In genomic region chr8:71717096-71717495, GRCm38 (mm10) we compare ENCODE assay signal across 24 mouse cellular contexts. TPM values are rescaled to one million over a fixed set of nuclear protein-coding genes. Genes with fewer than 3 reads are reported as not detected.
A peak's percentile ranks its signal among the peaks of the same experiment; 100 is the strongest.
DNase-seq lines count a peak whose midpoint lies in the region; ATAC-seq and TF ChIP-seq lines count a peak whose summit lies in the region.
"Had no signal": no experiment of that assay in that cellular context is flagged by ENCODE, and none has a peak within 500 bp of the region (broad histone marks: within the 10 kb centered on the region; RNA-seq: fewer than 3 reads in every experiment).

No protein-coding gene starts in this region.

- H3K36me3 ChIP-seq in kidney, adult 2 months (ENCODE audit: control insufficient read depth, insufficient read depth, low read length), result no peaks in the 10 kb centered on the region
- no peaks in the 10 kb centered on the region for H3K36me3 ChIP-seq in kidney, embryonic 14.5 days (ENCODE audit: control insufficient read depth, insufficient read depth, low read length)
- no peaks in the 10 kb centered on the region for H3K36me3 ChIP-seq in lung, embryonic 16.5 days (ENCODE audit: control insufficient read depth, insufficient read depth, low read length)
- H3K36me3 ChIP-seq: embryonic facial prominence, embryonic 13.5 days; stomach, embryonic 15.5 days had no signal

- H3K4me3 ChIP-seq in kidney, adult 2 months (ENCODE audit: insufficient read depth, low read depth, low read length), result no peak overlapping the region
- H3K4me3 ChIP-seq in kidney, embryonic 14.5 days (ENCODE audit: low read length), result no peak overlapping the region
- H3K4me3 ChIP-seq in lung, embryonic 16.5 days (ENCODE audit: low read length), result no peak overlapping the region
- H3K4me3 ChIP-seq: embryonic facial prominence, embryonic 13.5 days; erythroblast, embryonic 14.5 days; forebrain, embryonic 12.5 days; neural tube, embryonic 12.5 days; stomach, embryonic 15.5 days had no signal

- TF ChIP-seq POLR2A in kidney, adult 2 months (IDR thresholded peaks at IDR 0.05; ENCODE audit: low read depth, low read length), result no peak

- WGBS in kidney, adult 2 months, result 59% methylated on average over 12 of the region's 12 CpGs
- WGBS in kidney, embryonic 14.5 days, result 89% methylated on average over 12 of the region's 12 CpGs
- 67% methylated on average over 12 of the region's 12 CpGs for whole genome bisulfite sequencing in lung, embryonic 16.5 days

- H3K9me3 ChIP-seq in kidney, embryonic 14.5 days (ENCODE audit: control insufficient read depth, low read length), result no peaks in the 10 kb centered on the region
- H3K9me3 ChIP-seq in lung, embryonic 16.5 days (ENCODE audit: control insufficient read depth, low read length), result no peaks in the 10 kb centered on the region
- H3K9me3 ChIP-seq: embryonic facial prominence, embryonic 13.5 days; forebrain, embryonic 12.5 days; neural tube, embryonic 12.5 days; stomach, embryonic 15.5 days had no signal

- DNase-seq in cerebellum, adult 9-10 months, result peak; percentile 16
- no peak for DNase-seq in cerebellum, adult 11 months
- peak; percentile 18 for DNase-seq in kidney, adult 2 months
- DNase-seq in lung, postnatal 10 days, result no peak
- DNase-seq in thymus, postnatal 4 days, result peak; percentile 5
- DNase-seq in thymus, postnatal 0 days (ENCODE audit: low spot score), result no peak
- DNase-seq: cerebellum, adult 11-12 months; cerebellum, postnatal 36 days; embryo, embryonic 11 days; gastrocnemius, postnatal 36 days; kidney, adult 18-20 months; kidney, postnatal 4 days; midbrain, embryonic 14.5 days; thymus, adult 2 months had no signal

- no peak overlapping the region for H3K4me2 ChIP-seq in kidney, embryonic 14.5 days (replicated peaks; ENCODE audit: low read depth, low read length)
- no peak overlapping the region for H3K4me2 ChIP-seq in lung, embryonic 16.5 days (ENCODE audit: low read depth, low read length)
- H3K4me2 ChIP-seq: embryonic facial prominence, embryonic 13.5 days; forebrain, embryonic 12.5 days; neural tube, embryonic 12.5 days; stomach, embryonic 15.5 days had no signal

- TF ChIP-seq CTCF in kidney, adult 2 months (conservative IDR thresholded peaks at IDR 0.05; ENCODE audit: insufficient read depth, insufficient read length, low read depth, low read length), result no peak

- no peak for ATAC-seq in kidney, embryonic 14.5 days (ENCODE audit: low FRiP score, low TSS enrichment)
- ATAC-seq in lung, embryonic 16.5 days (ENCODE audit: low read depth), result peak; percentile 6; the same call in 1 of the 2 replicates
- ATAC-seq: hindbrain, postnatal 0 days; lung, postnatal 0 days had no signal

- H3K27me3 ChIP-seq in kidney, adult 2 months (replicated peaks; ENCODE audit: control insufficient read depth, insufficient read depth, low read length), result no peaks in the 10 kb centered on the region
- H3K27me3 ChIP-seq in kidney, embryonic 14.5 days (ENCODE audit: control insufficient read depth, insufficient read depth, low read length), result no peaks in the 10 kb centered on the region; the same call in 1 of the 2 replicates
- no peaks in the 10 kb centered on the region for H3K27me3 ChIP-seq in lung, embryonic 16.5 days (ENCODE audit: control insufficient read depth, insufficient read depth, low read depth, low read length)
- H3K27me3 ChIP-seq: forebrain, embryonic 12.5 days; neural tube, embryonic 12.5 days; stomach, embryonic 15.5 days had no signal

- no peak overlapping the region for H3K9ac ChIP-seq in kidney, embryonic 14.5 days (ENCODE audit: low read depth, low read length)
- H3K9ac ChIP-seq in lung, embryonic 16.5 days (ENCODE audit: low read length), result no peak overlapping the region
- H3K9ac ChIP-seq: embryonic facial prominence, embryonic 13.5 days; forebrain, embryonic 12.5 days; liver, embryonic 14.5 days; neural tube, embryonic 12.5 days; stomach, embryonic 15.5 days had no signal

- H3K27ac ChIP-seq in kidney, adult 2 months (ENCODE audit: insufficient read depth, low read depth, low read length), result no peak overlapping the region
- no peak overlapping the region for H3K27ac ChIP-seq in kidney, embryonic 14.5 days (ENCODE audit: low read depth, low read length)
- no peak overlapping the region for H3K27ac ChIP-seq in lung, embryonic 16.5 days (ENCODE audit: low read length)
- H3K27ac ChIP-seq: embryonic facial prominence, embryonic 13.5 days; forebrain, embryonic 12.5 days; hindbrain, postnatal 0 days; liver, embryonic 14.5 days; neural tube, embryonic 12.5 days; stomach, embryonic 15.5 days had no signal

- no peaks in the 10 kb centered on the region for H3K4me1 ChIP-seq in kidney, adult 2 months (ENCODE audit: control insufficient read depth, insufficient read depth, low read length)
- H3K4me1 ChIP-seq in kidney, embryonic 14.5 days (ENCODE audit: control insufficient read depth, insufficient read depth, low read length), result no peaks in the 10 kb centered on the region
- H3K4me1 ChIP-seq in lung, embryonic 16.5 days (replicated peaks; ENCODE audit: control insufficient read depth, insufficient read depth, low read length), result no peaks in the 10 kb centered on the region

RNA-seq across cellular contexts. Expression of gene Fcho1, which starts 8.4 kb away (rescaled TPM):
- polyA plus RNA-seq in kidney, adult 2 months (2012; rRNA removed), result 4.2 and 9.5 TPM in 2 replicates
- polyA plus RNA-seq in kidney, embryonic 14.5 days (2014; fragmentation: Nextera tagmentation; extraction: Ambion mirVana), result 5.5 and 6.5 TPM in 2 replicates
- 6.5 and 8.0 TPM in 2 replicates for polyA plus RNA-seq in lung, embryonic 16.5 days (2015; fragmentation: Nextera tagmentation; extraction: Ambion mirVana)
- polyA plus RNA-seq in thymus, postnatal 0 days (2015; fragmentation: Nextera tagmentation; extraction: Ambion mirVana), result 123 and 127 TPM in 2 replicates

RNA-seq across cellular contexts. Expression of gene B3gnt3, which starts 15.5 kb away (rescaled TPM):
- polyA plus RNA-seq in kidney, adult 2 months (2012; rRNA removed), result 5.5 and 5.9 TPM in 2 replicates
- 1.1 and 1.6 TPM in 2 replicates for polyA plus RNA-seq in kidney, embryonic 14.5 days (2014; fragmentation: Nextera tagmentation; extraction: Ambion mirVana)
- polyA plus RNA-seq in lung, embryonic 16.5 days (2015; fragmentation: Nextera tagmentation; extraction: Ambion mirVana), result 4.4 and 4.6 TPM in 2 replicates
- 2.1 and 2.7 TPM in 2 replicates for polyA plus RNA-seq in thymus, postnatal 0 days (2015; fragmentation: Nextera tagmentation; extraction: Ambion mirVana)

RNA-seq across cellular contexts. Expression of gene Insl3, which starts 28.1 kb away (rescaled TPM):
- 14.5 and 17.8 TPM in 2 replicates for polyA plus RNA-seq in kidney, adult 2 months (2012; rRNA removed)
- 1.2 TPM in 1 of 2 replicates, not detected in the other for polyA plus RNA-seq in kidney, embryonic 14.5 days (2014; fragmentation: Nextera tagmentation; extraction: Ambion mirVana)
- 1.4 and 1.5 TPM in 2 replicates for polyA plus RNA-seq in lung, embryonic 16.5 days (2015; fragmentation: Nextera tagmentation; extraction: Ambion mirVana)
- 3.7 and 6.7 TPM in 2 replicates for polyA plus RNA-seq in thymus, postnatal 0 days (2015; fragmentation: Nextera tagmentation; extraction: Ambion mirVana)
- polyA plus RNA-seq: forebrain, embryonic 12.5 days; midbrain, embryonic 14.5 days; neural tube, embryonic 12.5 days had no signal

RNA-seq across cellular contexts. Expression of gene Jak3, which starts 41.0 kb away (rescaled TPM):
- 15.1 and 16.5 TPM in 2 replicates for polyA plus RNA-seq in kidney, adult 2 months (2012; rRNA removed)
- 3.0 and 5.2 TPM in 2 replicates for polyA plus RNA-seq in kidney, embryonic 14.5 days (2014; fragmentation: Nextera tagmentation; extraction: Ambion mirVana)
- 8.9 and 9.1 TPM in 2 replicates for polyA plus RNA-seq in lung, embryonic 16.5 days (2015; fragmentation: Nextera tagmentation; extraction: Ambion mirVana)
- 17.0 and 20.3 TPM in 2 replicates for polyA plus RNA-seq in thymus, postnatal 0 days (2015; fragmentation: Nextera tagmentation; extraction: Ambion mirVana)

RNA-seq across cellular contexts. Expression of gene Unc13a, which starts 45.5 kb away (rescaled TPM):
- polyA plus RNA-seq in kidney, adult 2 months (2012; rRNA removed), result 1.3 and 2.1 TPM in 2 replicates
- 0.50 and 0.53 TPM in 2 replicates for polyA plus RNA-seq in kidney, embryonic 14.5 days (2014; fragmentation: Nextera tagmentation; extraction: Ambion mirVana)
- polyA plus RNA-seq in lung, embryonic 16.5 days (2015; fragmentation: Nextera tagmentation; extraction: Ambion mirVana), result 0.67 and 0.68 TPM in 2 replicates
- polyA plus RNA-seq in thymus, postnatal 0 days (2015; fragmentation: Nextera tagmentation; extraction: Ambion mirVana), result 0.58 and 0.68 TPM in 2 replicates

Comparison
In these comparisons a context has a peak if more than half of its experiments do, and no peak if none do; other contexts are left out.
1. DNase-seq: peak in cerebellum, adult 9-10 months (single experiment), kidney, adult 2 months (single experiment) and thymus, postnatal 4 days (single experiment); none in cerebellum, adult 11 months (single experiment), lung, postnatal 10 days (single experiment) and thymus, postnatal 0 days (single experiment).
2. RNA of gene Fcho1, which starts 8.4 kb away (polyA plus RNA-seq): 123 to 127 TPM in thymus, postnatal 0 days; 4.2 to 9.5 TPM in kidney, adult 2 months, 6.5 to 8.0 TPM in lung, embryonic 16.5 days and 5.5 to 6.5 TPM in kidney, embryonic 14.5 days; every median in the first group is over 10 times any median in the second.